Mouse (Mus musculus): Measurements from ENCODE around the gene Vps16. TPM values are rescaled to one million over a fixed set of nuclear protein-coding genes. Genes with fewer than 3 reads are reported as not detected.

The Vps16 gene
- polyA plus RNA-seq, 1 experiment from 2014 or later, result 49.0 TPM

DNA sequence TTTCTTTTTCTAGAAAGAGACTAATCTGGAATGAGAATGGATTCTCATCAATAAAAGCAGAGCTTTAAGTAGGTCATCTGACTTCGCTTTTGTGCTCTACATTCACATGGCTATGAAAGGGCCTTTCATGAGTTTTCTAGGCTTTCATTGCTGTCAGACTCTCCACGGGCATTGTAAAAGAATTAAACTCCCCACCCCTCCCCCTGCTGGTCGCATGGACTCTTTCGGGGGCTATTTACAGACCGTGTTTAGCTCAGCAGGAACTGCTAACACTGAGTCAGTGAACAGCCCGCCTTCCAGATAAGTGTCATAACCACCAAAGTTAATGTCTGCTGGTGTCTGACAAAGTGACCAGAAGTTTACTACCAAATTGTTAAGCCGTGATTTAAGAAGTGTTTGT lies 67.4 kb downstream of the Vps16 start:
- Histone ChIP-seq H3K9ac (no peak overlapping the region), H3K27ac (peak overlapping the region; percentile 54; the same call in 1 of the 2 replicates), H3K27me3 (no peaks in the 10 kb centered on the region), H3K4me2 (no peak overlapping the region), H3K4me1 (replicated peaks) (peaks cover 21% of the 10 kb centered on the region), H3K4me3 (no peak overlapping the region), H3K36me3 (no peaks in the 10 kb centered on the region), H3K9me3 (replicated peaks) (no peaks in the 10 kb centered on the region)
- WGBS, result 30% methylated on average over 7 of the region's 7 CpGs
- ATAC-seq (replicated peaks; ENCODE audit: insufficient number of reproducible peaks, insufficient read depth, low FRiP score, low read depth), result peak; percentile 55; the same call in 1 of the 2 replicates

Other genes starting within 250 kb of the Vps16 start
- 361 and 429 TPM in 2 replicates for gene Snrpb, start 244.9 kb upstream of the Vps16 start, polyA plus RNA-seq (2015; fragmentation: Nextera tagmentation; extraction: Ambion mirVana)
- not detected in 2 replicates for gene Tmc2, start 229.1 kb upstream of the Vps16 start, polyA plus RNA-seq (2015; fragmentation: Nextera tagmentation; extraction: Ambion mirVana)
- gene Nop56, start 149.9 kb upstream of the Vps16 start, polyA plus RNA-seq (2015; fragmentation: Nextera tagmentation; extraction: Ambion mirVana), result 103 and 150 TPM in 2 replicates
- 288 and 290 TPM in 2 replicates for gene Idh3b, start 139.8 kb upstream of the Vps16 start, polyA plus RNA-seq (2015; fragmentation: Nextera tagmentation; extraction: Ambion mirVana)
- gene Ebf4, start 129.2 kb upstream of the Vps16 start, polyA plus RNA-seq (2015; fragmentation: Nextera tagmentation; extraction: Ambion mirVana), result 0.58 and 1.2 TPM in 2 replicates
- gene Cpxm1, start 26.8 kb upstream of the Vps16 start, polyA plus RNA-seq (2015; fragmentation: Nextera tagmentation; extraction: Ambion mirVana), result 30.8 and 49.7 TPM in 2 replicates
- not detected in 2 replicates for gene Gm28372, start 19.1 kb upstream of the Vps16 start, polyA plus RNA-seq (2015; fragmentation: Nextera tagmentation; extraction: Ambion mirVana)
- gene 1700020A23Rik, start 19.1 kb upstream of the Vps16 start, polyA plus RNA-seq (2015; fragmentation: Nextera tagmentation; extraction: Ambion mirVana), result not detected in 2 replicates
- not detected in 2 replicates for gene Tmem239, start 17.9 kb upstream of the Vps16 start, polyA plus RNA-seq (2015; fragmentation: Nextera tagmentation; extraction: Ambion mirVana)
- 7.1 and 7.2 TPM in 2 replicates for gene Pced1a, start 362 bp downstream of the Vps16 start, polyA plus RNA-seq (2015; fragmentation: Nextera tagmentation; extraction: Ambion mirVana)
- 60.7 and 73.6 TPM in 2 replicates for gene Ptpra, start 25.9 kb downstream of the Vps16 start, polyA plus RNA-seq (2015; fragmentation: Nextera tagmentation; extraction: Ambion mirVana)
- gene Mrps26, start 139.4 kb downstream of the Vps16 start, polyA plus RNA-seq (2015; fragmentation: Nextera tagmentation; extraction: Ambion mirVana), result 61.2 and 67.6 TPM in 2 replicates
- not detected in 2 replicates for gene Oxt, start 151.8 kb downstream of the Vps16 start, polyA plus RNA-seq (2015; fragmentation: Nextera tagmentation; extraction: Ambion mirVana)
- 0.36 TPM in 1 of 2 replicates, not detected in the other for gene Avp, start 158.2 kb downstream of the Vps16 start, polyA plus RNA-seq (2015; fragmentation: Nextera tagmentation; extraction: Ambion mirVana)
- 11.2 and 12.6 TPM in 2 replicates for gene Fastkd5, start 205.7 kb downstream of the Vps16 start, polyA plus RNA-seq (2015; fragmentation: Nextera tagmentation; extraction: Ambion mirVana)
- gene Ubox5, start 205.7 kb downstream of the Vps16 start, polyA plus RNA-seq (2015; fragmentation: Nextera tagmentation; extraction: Ambion mirVana), result 5.8 and 8.5 TPM in 2 replicates
- 1.8 and 2.6 TPM in 2 replicates for gene Lzts3, start 218.5 kb downstream of the Vps16 start, polyA plus RNA-seq (2015; fragmentation: Nextera tagmentation; extraction: Ambion mirVana)
- gene Ddrgk1, start 240.3 kb downstream of the Vps16 start, polyA plus RNA-seq (2015; fragmentation: Nextera tagmentation; extraction: Ambion mirVana), result 44.8 and 46.2 TPM in 2 replicates
- gene Itpa, start 243.3 kb downstream of the Vps16 start, polyA plus RNA-seq (2015; fragmentation: Nextera tagmentation; extraction: Ambion mirVana), result 74.3 and 77.9 TPM in 2 replicates